Mouse (Mus musculus) hindlimb bud, embryonic 11.5 days (tissue): ENCODE measurements around the gene Inafm2.

ENCODE experiments used
- DNase-seq: peaks from one replicate; pipeline ENCODE4 v3.0.0-alpha.2; 2012; ENCODE audit warnings: low read depth, low spot score; ENCODE audit errors: extremely low spot score

Gene Inafm2

GRCm38 (mm10) chr2:118781115-118781514, 35.6 kb downstream of the Inafm2 start:
- DNase-seq = no peak

GRCm38 (mm10) chr2:118782303-118782702, 36.7 kb downstream of the Inafm2 start:
- no peak for DNase-seq

GRCm38 (mm10) chr2:118783093-118783492, 37.5 kb downstream of the Inafm2 start:
- no peak for DNase-seq

- DNase-seq = no peak
Measured at GRCm38 (mm10) chr2:118783663-118784062, 38.1 kb downstream of the Inafm2 start.

- no peak for DNase-seq
Measured at GRCm38 (mm10) chr2:118786525-118786924, 41.0 kb downstream of the Inafm2 start.

GRCm38 (mm10) chr2:118789501-118789900, 43.9 kb downstream of the Inafm2 start:
- DNase-seq = no peak

- DNase-seq = no peak
Measured at GRCm38 (mm10) chr2:118790221-118790550, 44.6 kb downstream of the Inafm2 start.

GRCm38 (mm10) chr2:118790551-118791525, 45.3 kb downstream of the Inafm2 start:
- no peak for DNase-seq

- DNase-seq = no peak
Measured at GRCm38 (mm10) chr2:118791591-118792258, 46.2 kb downstream of the Inafm2 start.

- no peak for DNase-seq
Measured at GRCm38 (mm10) chr2:118792259-118792613, 46.7 kb downstream of the Inafm2 start.

- no peak for DNase-seq
Measured at GRCm38 (mm10) chr2:118793636-118794035, 48.1 kb downstream of the Inafm2 start.
